Mouse (Mus musculus): Measurements from ENCODE around the gene Ptprcap.

GRCm38 (mm10) chr19:4184976-4185975 lies 31.9 kb downstream of the Ptprcap start:
- TF ChIP-seq CTCF (IDR thresholded peaks at IDR 0.05; ENCODE audit: low read depth, low read length): no peak
- TF ChIP-seq POLR2A (IDR thresholded peaks at IDR 0.05; ENCODE audit: extremely low read depth, insufficient read depth, low read length): no peak

All from liver, adult 2 months (tissue).